Mouse (Mus musculus) adrenal gland, postnatal 25 days (tissue): ENCODE results near the gene Bloc1s3. TPM values are rescaled to one million over a fixed set of nuclear protein-coding genes. Genes with fewer than 3 reads are reported as not detected.

Experiments used
- DNase-seq: peaks from one replicate; pipeline ENCODE4 v3.0.0; 2021; ENCODE audit warnings: mixed read lengths
- total RNA-seq: library from RNA; stranded (reverse); gene quantifications from 2 replicates; pipeline ENCODE4 v1.2.3, GENCODE M21; 2021

The Bloc1s3 gene
- total RNA-seq, 1 experiment from 2014 or later, result 15.9 TPM

DNA sequence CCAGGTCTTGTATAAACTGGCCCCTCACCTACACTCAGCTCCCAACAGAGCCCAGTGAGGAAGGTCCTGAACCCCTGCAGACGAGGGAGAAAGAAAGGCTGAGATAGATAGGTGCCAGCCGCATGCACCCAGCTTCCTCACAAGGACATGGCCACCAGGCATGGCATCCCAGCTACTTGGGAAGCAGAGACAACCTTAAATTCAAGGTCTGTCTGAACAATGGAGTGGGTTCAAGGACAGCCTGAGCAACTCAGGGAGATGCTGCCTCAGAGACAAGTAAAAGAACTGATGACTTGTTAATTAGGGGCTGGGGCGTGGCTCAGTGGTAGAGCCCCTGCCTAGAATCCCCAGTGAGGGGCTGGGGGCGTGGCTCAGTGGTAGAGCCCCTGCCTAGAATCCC, 53.0 kb downstream of the Bloc1s3 start:
- no peak for DNase-seq

Other genes with a start within 250 kb of the Bloc1s3 start
- gene Vasp, start 236.6 kb downstream of the Bloc1s3 start, total RNA-seq, result 47.4 and 61.4 TPM in 2 replicates
- gene Ppm1n, start 228.3 kb downstream of the Bloc1s3 start, total RNA-seq, result not detected in 2 replicates
- 2.5 and 5.3 TPM in 2 replicates for gene Rtn2, start 225.7 kb downstream of the Bloc1s3 start, total RNA-seq
- gene Fosb, start 198.3 kb downstream of the Bloc1s3 start, total RNA-seq, result 1.0 and 1.3 TPM in 2 replicates
- gene Ercc1, start 163.6 kb downstream of the Bloc1s3 start, total RNA-seq, result 44.5 and 45.8 TPM in 2 replicates
- 13.4 and 13.5 TPM in 2 replicates for gene Cd3eap, start 148.9 kb downstream of the Bloc1s3 start, total RNA-seq
- gene Ppp1r13l, start 148.6 kb downstream of the Bloc1s3 start, total RNA-seq, result 6.7 and 9.3 TPM in 2 replicates
- 34.8 and 42.9 TPM in 2 replicates for gene Ercc2, start 126.4 kb downstream of the Bloc1s3 start, total RNA-seq
- 1.9 and 2.9 TPM in 2 replicates for gene Klc3, start 104.3 kb downstream of the Bloc1s3 start, total RNA-seq
- gene Ckm, start 103.6 kb downstream of the Bloc1s3 start, total RNA-seq, result 1.1 TPM in 1 of 2 replicates, not detected in the other
- gene Mark4, start 49.5 kb downstream of the Bloc1s3 start, total RNA-seq, result 56.0 and 69.2 TPM in 2 replicates
- gene Exoc3l2, start 45.0 kb downstream of the Bloc1s3 start, total RNA-seq, result 31.9 and 38.0 TPM in 2 replicates
- 76.5 and 92.1 TPM in 2 replicates for gene Trappc6a, start within 50 bp of the Bloc1s3 start, total RNA-seq
- gene Nkpd1, start 9.5 kb upstream of the Bloc1s3 start, total RNA-seq, result not detected in 2 replicates
- gene Ppp1r37, start 54.7 kb upstream of the Bloc1s3 start, total RNA-seq, result 74.4 and 81.6 TPM in 2 replicates
- 0.62 and 0.73 TPM in 2 replicates for gene Zfp296, start 68.9 kb upstream of the Bloc1s3 start, total RNA-seq
- 75.6 and 93.0 TPM in 2 replicates for gene Gemin7, start 69.2 kb upstream of the Bloc1s3 start, total RNA-seq
- gene Clasrp, start 96.1 kb upstream of the Bloc1s3 start, total RNA-seq, result 57.4 and 67.6 TPM in 2 replicates
- 25.6 and 32.3 TPM in 2 replicates for gene Relb, start 121.1 kb upstream of the Bloc1s3 start, total RNA-seq
- gene Clptm1, start 156.7 kb upstream of the Bloc1s3 start, total RNA-seq, result 148 and 159 TPM in 2 replicates
- gene Apoc2, start 169.6 kb upstream of the Bloc1s3 start, total RNA-seq, result 3.1 TPM in 1 of 2 replicates, not detected in the other
- 1.0 and 3.9 TPM in 2 replicates for gene Gm44805, start 173.1 kb upstream of the Bloc1s3 start, total RNA-seq
- 86.9 and 90.9 TPM in 2 replicates for gene Apoc4, start 173.1 kb upstream of the Bloc1s3 start, total RNA-seq
- 1,269 and 1,513 TPM in 2 replicates for gene Apoc1, start 184.3 kb upstream of the Bloc1s3 start, total RNA-seq
- gene Apoe, start 190.8 kb upstream of the Bloc1s3 start, total RNA-seq, result 714 and 971 TPM in 2 replicates
- gene Tomm40, start 207.1 kb upstream of the Bloc1s3 start, total RNA-seq, result 96.1 and 115 TPM in 2 replicates
- 62.3 and 66.9 TPM in 2 replicates for gene Nectin2, start 242.1 kb upstream of the Bloc1s3 start, total RNA-seq